Mouse (Mus musculus) cortical plate, adult 2 months (tissue): ENCODE measurements around the gene Jarid2.
"Not testable (repeated sequence)": the region's sequence is repeated elsewhere in the genome, so short reads cannot be mapped to it uniquely, and the experiment has no call there.

Experiments used
- CTCF ChIP-seq: fragments of 200-500 bp; IDR thresholded peaks from 2 replicates; pipeline ENCODE4 v1.5.1; 2011; ENCODE audit warnings: mild to moderate bottlenecking, control low read depth, low read length; ENCODE audit not compliant: insufficient read depth; ENCODE audit errors: extremely low read depth
- POLR2A ChIP-seq: fragments of 200-500 bp; IDR thresholded peaks from 2 replicates; pipeline ENCODE4 v1.6.1; 2011; ENCODE audit warnings: mild to moderate bottlenecking, low read length, control low read depth; ENCODE audit not compliant: insufficient read depth; ENCODE audit errors: extremely low read depth

DNA sequence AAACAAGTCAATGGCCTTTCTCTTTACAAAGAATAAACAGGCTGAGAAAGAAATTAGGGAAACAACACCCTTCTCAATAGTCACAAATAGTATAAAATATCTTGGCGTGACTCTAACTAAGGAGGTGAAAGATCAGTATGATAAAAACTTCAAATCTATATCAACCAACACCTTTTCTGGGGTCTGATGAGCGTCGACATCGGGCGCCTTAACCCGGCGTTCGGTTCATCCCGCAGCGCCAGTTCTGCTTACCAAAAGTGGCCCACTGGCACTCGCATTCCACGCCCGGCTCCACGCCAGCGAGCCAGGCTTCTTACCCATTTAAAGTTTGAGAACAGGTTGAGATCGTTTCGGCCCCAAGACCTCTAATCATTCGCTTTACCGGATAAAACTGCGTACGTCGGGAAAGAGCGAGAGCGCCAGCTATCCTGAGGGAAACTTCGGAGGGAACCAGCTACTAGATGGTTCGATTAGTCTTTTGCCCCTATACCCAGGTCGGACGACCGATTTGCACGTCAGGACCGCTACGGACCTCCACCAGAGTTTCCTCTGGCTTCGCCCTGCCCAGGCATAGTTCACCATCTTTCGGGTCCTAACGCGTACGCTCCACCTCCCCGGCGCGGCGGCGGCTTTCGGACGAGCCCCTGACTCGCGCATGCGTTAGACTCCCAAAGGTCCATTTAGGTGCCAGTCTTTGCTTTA is 140.3 kb downstream of the Jarid2 start:
- TF ChIP-seq CTCF, POLR2A: not testable (repeated sequence)
